ENCODE assay signal across 9 mouse cellular contexts in the genomic region with DNA sequence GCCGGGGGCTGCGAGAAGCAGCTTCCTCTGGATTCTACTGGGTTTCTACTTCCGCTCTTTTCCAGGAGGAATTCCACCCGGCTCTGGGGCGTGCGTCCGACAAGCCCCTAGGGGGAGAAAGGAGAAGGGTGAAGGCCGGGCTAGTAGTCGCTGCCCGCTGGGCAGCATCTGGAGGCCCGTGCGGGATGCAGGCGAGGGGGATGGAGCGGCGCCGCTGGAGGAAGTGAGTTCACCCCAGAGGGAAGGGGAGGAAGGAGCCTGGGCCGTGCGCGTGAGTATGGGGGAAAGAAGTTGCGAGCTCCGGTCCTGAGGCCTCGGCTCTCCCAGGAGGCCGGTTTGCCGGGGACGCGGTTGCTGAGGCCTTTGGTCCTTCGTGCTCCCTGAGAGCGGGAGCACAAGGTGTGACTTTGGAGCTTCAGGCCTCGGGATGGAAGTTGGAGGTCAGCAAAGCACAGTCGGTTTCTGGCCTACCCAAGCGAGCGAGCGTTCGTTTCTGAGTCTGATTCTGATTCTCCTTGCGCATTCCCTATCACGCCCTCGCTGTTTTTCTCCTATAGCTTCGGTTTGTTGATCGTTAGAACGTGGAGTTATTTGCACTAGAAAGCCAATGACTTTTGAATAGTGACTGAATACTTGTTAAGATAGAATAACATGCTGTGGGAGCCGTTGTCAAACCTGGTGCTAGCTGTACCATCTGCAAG. TPM values are rescaled to one million over a fixed set of nuclear protein-coding genes. Genes with fewer than 3 reads are reported as not detected.
DNase-seq lines count a peak whose midpoint lies in the region; ATAC-seq and TF ChIP-seq lines count a peak whose summit lies in the region.
"Had no signal": no experiment of that assay in that cellular context is flagged by ENCODE, and none has a peak within 500 bp of the region (broad histone marks: within the 10 kb centered on the region; RNA-seq: fewer than 3 reads in every experiment).

No protein-coding gene starts in this region.

- peak; percentile 54 for DNase-seq in ZHBTc4 (ENCODE audit: low read depth, low spot score)
- no peak for DNase-seq in right cerebral cortex, postnatal 4 days
- DNase-seq in right cerebral cortex, postnatal 14 days = no peak
- no peak for DNase-seq in adrenal gland, postnatal 36 days
- DNase-seq: kidney, adult 11 months had no signal

- 7% methylated on average over 41 of the region's 41 CpGs for WGBS in heart, embryonic 14.5 days
- 5% methylated on average over 41 of the region's 41 CpGs for whole genome bisulfite sequencing in limb, embryonic 15.5 days

- H3K4me1 ChIP-seq in E14TG2a.4 (replicated peaks; ENCODE audit: low read depth, low read length) = peaks cover 39% of the 10 kb centered on the region
- peaks cover 29 to 51% of the 10 kb centered on the region in 2 experiments for H3K4me1 ChIP-seq in heart, embryonic 14.5 days (ENCODE audit: control insufficient read depth in 2 of 2, insufficient read depth in 2 of 2, low read length in 2 of 2)
- H3K4me1 ChIP-seq in limb, embryonic 15.5 days = peaks cover 32% of the 10 kb centered on the region

- ATAC-seq in heart, embryonic 14.5 days (ENCODE audit: insufficient number of reproducible peaks, insufficient read depth, low FRiP score, low read depth) = peak; percentile 56
- 0 out of 2 replicates have a peak, but pooled peaks have one; percentile 51 for ATAC-seq in limb, embryonic 15.5 days (ENCODE audit: insufficient number of reproducible peaks, low FRiP score, low TSS enrichment, low read depth)
- no peak for ATAC-seq in monocyte, adult 5-6 weeks (replicated peaks; ENCODE audit: insufficient number of reproducible peaks, low FRiP score, low TSS enrichment, poor library complexity, severe bottlenecking)

- no peaks in the 10 kb centered on the region for H3K36me3 ChIP-seq in E14TG2a.4 (ENCODE audit: insufficient read depth, low read length)
- peaks cover 10% of the 10 kb centered on the region; the same call in 1 of the 2 replicates for H3K36me3 ChIP-seq in heart, embryonic 14.5 days (ENCODE audit: control insufficient read depth, insufficient read depth, low read length)
- no peaks in the 10 kb centered on the region for H3K36me3 ChIP-seq in limb, embryonic 15.5 days

- H3K4me2 ChIP-seq in heart, embryonic 14.5 days (ENCODE audit: low read length) = peak overlapping the region; percentile 83
- peak overlapping the region; percentile 53 for H3K4me2 ChIP-seq in limb, embryonic 15.5 days

- no peaks in the 10 kb centered on the region for H3K9me3 ChIP-seq in E14TG2a.4 (ENCODE audit: low read length)
- no peaks in the 10 kb centered on the region for H3K9me3 ChIP-seq in heart, embryonic 14.5 days (ENCODE audit: control insufficient read depth, low read length)
- H3K9me3 ChIP-seq in limb, embryonic 15.5 days = no peaks in the 10 kb centered on the region

- peaks cover 96% of the 10 kb centered on the region for H3K27me3 ChIP-seq in E14TG2a.4 (ENCODE audit: insufficient read depth, low read length)
- no peaks in the 10 kb centered on the region for H3K27me3 ChIP-seq in heart, embryonic 14.5 days (ENCODE audit: control insufficient read depth, insufficient read depth, low read length)
- peaks cover 82% of the 10 kb centered on the region for H3K27me3 ChIP-seq in limb, embryonic 15.5 days

- H3K27ac ChIP-seq in heart, embryonic 14.5 days (replicated peaks in 1 of 2; ENCODE audit: control insufficient read depth in 1 of 2, insufficient read depth in 1 of 2, low read depth in 2 of 2, low read length in 2 of 2) = peak overlapping the region; percentile 77 to 79
- H3K27ac ChIP-seq in limb, embryonic 15.5 days = peak overlapping the region; percentile 28

- H3K4me3 ChIP-seq in E14TG2a.4 (replicated peaks; ENCODE audit: low read length) = peak overlapping the region; percentile 61
- H3K4me3 ChIP-seq in heart, embryonic 14.5 days (ENCODE audit: control insufficient read depth in 1 of 2, insufficient read depth in 1 of 2, low read depth in 1 of 2, low read length in 2 of 2) = peak overlapping the region; percentile 49 to 56
- peak overlapping the region; percentile 39 for H3K4me3 ChIP-seq in limb, embryonic 15.5 days

- H3K9ac ChIP-seq in heart, embryonic 14.5 days (ENCODE audit: low read length) = peak overlapping the region; percentile 78
- H3K9ac ChIP-seq in limb, embryonic 15.5 days = peak overlapping the region; percentile 7; the same call in 1 of the 2 replicates

- TF ChIP-seq CTCF in E14TG2a.4 (conservative IDR thresholded peaks at IDR 0.05; ENCODE audit: low read length) = no peak

RNA-seq across cellular contexts. Expression of gene Hand2, which starts 20.2 kb away (rescaled TPM):
- 16.3 and 17.4 TPM in 2 replicates for polyA plus RNA-seq in heart, embryonic 14.5 days (2014; fragmentation: Nextera tagmentation; extraction: Ambion mirVana)
- 5.0 and 6.6 TPM in 2 replicates for polyA plus RNA-seq in limb, embryonic 15.5 days (2015; fragmentation: Nextera tagmentation; extraction: Ambion mirVana)
- not detected in 3 replicates for total RNA-seq in monocyte, adult 5-6 weeks (2017)
- total RNA-seq in adrenal gland, postnatal 36 days (2021) = 10 to 100 TPM; 26.4 to 27.5 TPM

Comparison
In these comparisons a context has a peak if more than half of its experiments do, and no peak if none do; other contexts are left out.
1. RNA of gene Hand2, which starts 20.2 kb away (total RNA-seq): 26.4 to 27.5 TPM in adrenal gland, postnatal 36 days; not detected in monocyte, adult 5-6 weeks; every median in the first group is over 10 times any median in the second.
2. Peak in every context shown above with its lines, with median percentiles within 50 percentile points of each other: H3K4me3 ChIP-seq.